10 mouse cellular contexts compared by ENCODE assay signal in the genomic region with DNA sequence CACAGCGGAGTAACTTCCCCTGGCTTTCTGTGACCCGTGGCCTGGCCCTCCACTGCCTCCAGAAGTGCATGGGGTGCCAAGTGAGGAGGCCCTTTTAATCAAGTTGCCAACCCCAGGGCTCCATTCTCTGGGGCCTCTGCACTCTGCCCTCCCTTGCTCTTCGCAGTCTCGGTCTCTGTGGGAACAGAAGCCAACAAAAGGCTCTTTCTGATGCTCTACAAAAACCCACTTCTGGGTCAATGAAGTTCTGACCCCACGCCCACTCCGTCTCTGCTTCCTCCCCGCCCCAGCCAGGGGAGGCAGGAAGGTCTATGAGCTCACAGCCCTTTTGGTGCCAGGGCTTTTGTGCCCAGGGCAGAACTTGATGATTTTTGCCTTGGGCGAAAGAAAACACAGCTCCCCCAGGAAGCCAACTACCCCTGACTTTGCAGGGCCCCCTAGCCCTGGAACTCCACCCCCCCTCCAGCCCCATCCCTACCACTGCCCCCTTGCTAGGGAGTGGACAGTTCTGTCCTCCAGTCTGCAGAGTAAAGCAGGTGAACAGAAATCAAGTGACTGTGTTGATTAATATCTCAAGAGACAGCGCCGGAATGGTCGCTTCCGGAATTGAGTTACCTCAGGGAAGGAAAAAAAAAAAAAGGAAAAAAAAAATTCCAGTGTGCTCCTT.
A peak's percentile ranks its signal among the peaks of the same experiment; 100 is the strongest.
DNase-seq lines count a peak whose midpoint lies in the region; ATAC-seq and TF ChIP-seq lines count a peak whose summit lies in the region.
"Had no signal": no experiment of that assay in that cellular context is flagged by ENCODE, and none has a peak within 500 bp of the region (broad histone marks: within the 10 kb centered on the region; RNA-seq: fewer than 3 reads in every experiment).

No protein-coding gene starts in this region.

- CTCF ChIA-PET in Patski (lab: Charles Lee): interaction anchor here (1.1 kb wide), 1 partner anchor 43 kb away, joined by 3 read pairs; no protein-coding TSS in a partner anchor

- intact Hi-C loops in left cerebral cortex, postnatal 25 days (cut with DNase I): no loop called here
- intact Hi-C loops in gastrocnemius, adult 2 months (cut with DNase I): no loop called here

- TF ChIP-seq CTCF in Patski (IDR thresholded peaks at IDR 0.05): no peak
- TF ChIP-seq CTCF in gastrocnemius, adult 2 months (IDR thresholded peaks at IDR 0.05): no peak

- DNase-seq in frontal cortex, postnatal 14 days (ENCODE audit: low spot score in 2 of 2): no peak
- no peak for DNase-seq in Patski (ENCODE audit: low read depth, low spot score)
- DNase-seq in left cerebral cortex, postnatal 25 days (ENCODE audit: low spot score in 2 of 2): peak; percentile 22 to 56
- DNase-seq in right cerebral cortex, postnatal 10 days (ENCODE audit: low spot score in 2 of 2): peak; percentile 62 to 68
- no peak for DNase-seq in gastrocnemius, adult 2 months
- DNase-seq in spleen, adult 18-20 months: no peak

- H3K36me3 ChIP-seq in hindbrain, embryonic 12.5 days: 0 out of 2 replicates have a peak, but pooled peaks cover 5% of the 10 kb centered on the region

- in situ Hi-C loops in Patski (cut with MboI; ENCODE audit: low pct_unique_long_range_greater_than_20kb): no loop called here

- H3K9me3 ChIP-seq in hindbrain, embryonic 12.5 days (replicated peaks): no peaks in the 10 kb centered on the region

- H3K27ac ChIP-seq in hindbrain, embryonic 12.5 days: peak overlapping the region; percentile 81
- H3K27ac ChIP-seq in gastrocnemius, adult 2 months: no peak overlapping the region

- no peak overlapping the region; the same call in 1 of the 2 replicates for H3K4me2 ChIP-seq in hindbrain, embryonic 12.5 days (replicated peaks)

- WGBS in hindbrain, embryonic 12.5 days: 12% methylated on average over 12 of the region's 12 CpGs

- POLR2A ChIA-PET in Patski (lab: Charles Lee): interaction anchor here (0.8 kb wide), 1 partner anchor 57 kb away, joined by 5 read pairs; no protein-coding TSS in a partner anchor

- no peaks in the 10 kb centered on the region for H3K27me3 ChIP-seq in Patski
- no peaks in the 10 kb centered on the region for H3K27me3 ChIP-seq in hindbrain, embryonic 12.5 days
- H3K27me3 ChIP-seq: CH12.LX had no signal

- H3K9ac ChIP-seq in hindbrain, embryonic 12.5 days: no peak overlapping the region; the same call in 1 of the 2 replicates

- H3K4me3 ChIP-seq in hindbrain, embryonic 12.5 days: no peak overlapping the region
- H3K4me3 ChIP-seq in gastrocnemius, adult 2 months: no peak overlapping the region
- H3K4me3 ChIP-seq: myocyte had no signal

- H3K4me1 ChIP-seq in hindbrain, embryonic 12.5 days: peaks cover 68% of the 10 kb centered on the region

- peak; percentile 34; the same call in 1 of the 2 replicates for ATAC-seq in frontal cortex, adult (ENCODE audit: low TSS enrichment)
- peak; percentile 7 for ATAC-seq in Patski
- ATAC-seq in hindbrain, embryonic 12.5 days (ENCODE audit: low FRiP score): peak; percentile 66

Comparison
In these comparisons a context has a peak if more than half of its experiments do, and no peak if none do; other contexts are left out.
1. ATAC-seq: peak in every context shown above with its lines; median percentile 66 in hindbrain, embryonic 12.5 days; 34 in frontal cortex, adult; 7 in Patski.
2. DNase-seq: peak in left cerebral cortex, postnatal 25 days (2 of 2) and right cerebral cortex, postnatal 10 days (2 of 2); none in frontal cortex, postnatal 14 days (0 of 2), Patski (single experiment), gastrocnemius, adult 2 months (single experiment) and spleen, adult 18-20 months (0 of 2).